Mouse (Mus musculus) C2C12 (cell line): ENCODE measurements around the gene Odf2.

Experiments used
- CEBPB ChIP-seq: IDR thresholded peaks from one replicate; pipeline ENCODE4 v1.6.1; 2011; ENCODE audit warnings: low read depth, mild to moderate bottlenecking, control low read depth, moderate library complexity
- CTCF ChIP-seq: IDR thresholded peaks from one replicate; pipeline ENCODE4 v1.5.1; 2011; ENCODE audit not compliant: control insufficient read depth, insufficient read depth, insufficient read length
- FOSL1 ChIP-seq: IDR thresholded peaks from one replicate; pipeline ENCODE4 v1.8.0; 2011; ENCODE audit warnings: mild to moderate bottlenecking, low read length; ENCODE audit not compliant: poor library complexity, insufficient read depth, severe bottlenecking
- MAX ChIP-seq: IDR thresholded peaks from one replicate; pipeline ENCODE4 v1.6.1; 2011; ENCODE audit warnings: mild to moderate bottlenecking, control low read depth
- MYOD1 ChIP-seq: IDR thresholded peaks from one replicate; pipeline ENCODE4 v1.6.1; 2011; ENCODE audit warnings: low read depth; ENCODE audit not compliant: control insufficient read depth, insufficient read length
- MYOG ChIP-seq: IDR thresholded peaks from one replicate; pipeline ENCODE4 v1.6.1; 2011; ENCODE audit not compliant: control insufficient read depth, insufficient read length; ENCODE audit errors: extremely low read depth
- USF1 ChIP-seq: IDR thresholded peaks from one replicate; pipeline ENCODE4 v1.6.1; 2011; ENCODE audit warnings: low read depth, mild to moderate bottlenecking, control low read depth, moderate library complexity

DNA sequence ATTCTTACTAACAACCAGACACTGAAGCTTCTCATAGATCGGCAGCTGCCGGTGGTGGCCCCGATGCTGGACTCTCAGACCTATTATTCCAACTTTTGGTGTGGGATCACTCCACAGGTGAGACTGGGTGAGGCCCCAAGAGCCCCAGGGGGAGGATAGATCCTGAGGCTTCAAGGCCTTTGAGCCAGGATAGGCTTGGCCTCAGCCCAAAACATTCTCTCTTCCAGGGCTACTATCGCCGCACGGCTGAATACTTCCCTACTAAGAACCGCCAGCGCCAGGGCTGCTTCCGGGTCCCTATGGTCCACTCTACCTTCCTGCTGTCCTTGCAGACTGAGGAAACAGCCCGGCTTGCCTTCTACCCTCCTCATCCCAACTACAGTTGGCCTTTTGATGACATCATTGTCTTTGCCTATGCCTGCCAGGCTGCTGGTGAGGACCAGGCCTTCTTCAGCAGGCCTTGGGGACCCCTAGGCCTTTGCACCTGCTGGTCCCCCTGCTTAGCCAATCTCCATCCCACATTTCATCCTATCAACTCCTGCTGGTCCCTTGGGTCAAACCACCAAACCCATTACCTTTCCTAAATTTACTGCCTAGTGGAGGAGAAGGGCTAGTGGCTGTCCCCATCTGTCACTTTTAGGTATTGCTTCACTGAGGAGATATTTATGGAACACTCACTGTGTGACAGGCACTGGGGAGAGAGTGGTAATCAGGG lies 16.3 kb upstream of the Odf2 start:
- TF ChIP-seq CTCF (no peak), MAX (no peak), USF1 (no peak), MYOG (no peak), CEBPB (no peak), MYOD1 (no peak), FOSL1 (no peak)
